Comparison of ENCODE assay signal across 19 mouse cellular contexts in the genomic region with DNA sequence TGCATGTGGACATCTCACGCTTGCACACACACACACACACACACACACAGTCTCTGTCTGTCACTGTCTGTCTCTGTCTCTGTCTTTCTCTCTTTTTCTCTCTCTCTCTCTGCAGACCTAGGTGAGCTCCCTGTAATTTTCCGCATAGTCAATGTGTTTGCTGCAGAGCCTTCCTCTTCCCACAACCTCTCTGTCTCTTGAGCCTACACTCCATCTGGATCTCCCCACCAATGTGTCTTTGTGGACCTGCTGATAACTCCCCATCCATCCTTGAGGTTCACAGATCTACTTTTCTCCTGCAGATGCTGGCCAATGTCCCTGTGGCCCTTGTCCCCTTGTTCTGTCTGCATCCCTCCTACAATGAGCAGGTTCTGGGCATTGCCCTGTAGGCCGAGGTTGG.
DNase-seq lines count a peak whose midpoint lies in the region; ATAC-seq and TF ChIP-seq lines count a peak whose summit lies in the region.
"Had no signal": no experiment of that assay in that cellular context is flagged by ENCODE, and none has a peak within 500 bp of the region (broad histone marks: within the 10 kb centered on the region; RNA-seq: fewer than 3 reads in every experiment).

No protein-coding gene starts in this region.

- peaks cover 8% of the 10 kb centered on the region for H3K9me3 ChIP-seq in midbrain, embryonic 10.5 days (replicated peaks)
- H3K9me3 ChIP-seq in midbrain, postnatal 0 days (ENCODE audit: low read length): 0 out of 2 replicates have a peak, but pooled peaks cover 1% of the 10 kb centered on the region
- H3K9me3 ChIP-seq in intestine, embryonic 15.5 days: no peaks in the 10 kb centered on the region
- H3K9me3 ChIP-seq in stomach, embryonic 15.5 days: no peaks in the 10 kb centered on the region

- H3K4me1 ChIP-seq in midbrain, embryonic 10.5 days: peaks cover 19% of the 10 kb centered on the region
- no peaks in the 10 kb centered on the region for H3K4me1 ChIP-seq in midbrain, postnatal 0 days (ENCODE audit: insufficient read depth, low read length)
- H3K4me1 ChIP-seq in intestine, embryonic 15.5 days (replicated peaks): peaks cover 15% of the 10 kb centered on the region
- H3K4me1 ChIP-seq in stomach, embryonic 15.5 days: peaks cover 26% of the 10 kb centered on the region

- intact Hi-C loops in left cerebral cortex, postnatal 36 days (cut with DNase I): loop anchor here (10.0 kb wide), 1 partner anchor 164 kb away; a partner anchor contains a TSS

- H3K36me3 ChIP-seq in midbrain, embryonic 10.5 days: no peaks in the 10 kb centered on the region
- H3K36me3 ChIP-seq in midbrain, postnatal 0 days (ENCODE audit: insufficient read depth, low read length): no peaks in the 10 kb centered on the region
- no peaks in the 10 kb centered on the region for H3K36me3 ChIP-seq in intestine, embryonic 15.5 days
- H3K36me3 ChIP-seq in stomach, embryonic 15.5 days: no peaks in the 10 kb centered on the region
- H3K36me3 ChIP-seq: neural tube, embryonic 13.5 days had no signal

- DNase-seq in frontal cortex, postnatal 14 days (ENCODE audit: low spot score in 2 of 2): no peak
- no peak for DNase-seq in midbrain, embryonic 10.5 days (ENCODE audit: low spot score)
- DNase-seq in midbrain, postnatal 0 days (ENCODE audit: low spot score): no peak
- DNase-seq in lung, postnatal 36 days: no peak
- DNase-seq in left cerebral cortex, postnatal 36 days (ENCODE audit: low spot score in 2 of 2): no peak
- DNase-seq: cerebellum, adult 9-10 months; forebrain, postnatal 0 days; heart, adult 2 months; heart, postnatal 14 days; left cerebral cortex, postnatal 4 days; lung, postnatal 10 days; right cerebral cortex, postnatal 4 days; thymus, postnatal 14 days had no signal

- no peak overlapping the region for H3K4me2 ChIP-seq in midbrain, postnatal 0 days (ENCODE audit: low read depth, low read length, poor library complexity, severe bottlenecking)
- H3K4me2 ChIP-seq in intestine, embryonic 15.5 days (replicated peaks): no peak overlapping the region
- H3K4me2 ChIP-seq in stomach, embryonic 15.5 days: no peak overlapping the region
- H3K4me2 ChIP-seq: neural tube, embryonic 13.5 days had no signal

- H3K9ac ChIP-seq in midbrain, postnatal 0 days (replicated peaks; ENCODE audit: low read length, poor library complexity, severe bottlenecking): no peak overlapping the region
- H3K9ac ChIP-seq in intestine, embryonic 15.5 days: no peak overlapping the region
- H3K9ac ChIP-seq in stomach, embryonic 15.5 days: no peak overlapping the region
- H3K9ac ChIP-seq: forebrain, postnatal 0 days; neural tube, embryonic 13.5 days had no signal

- peaks cover 6% of the 10 kb centered on the region; the same call in 1 of the 2 replicates for H3K27me3 ChIP-seq in midbrain, embryonic 10.5 days (ENCODE audit: low read depth, poor library complexity, severe bottlenecking)
- H3K27me3 ChIP-seq in midbrain, postnatal 0 days (ENCODE audit: insufficient read depth, low read length): no peaks in the 10 kb centered on the region
- no peaks in the 10 kb centered on the region for H3K27me3 ChIP-seq in intestine, embryonic 15.5 days (replicated peaks)
- no peaks in the 10 kb centered on the region for H3K27me3 ChIP-seq in stomach, embryonic 15.5 days (replicated peaks)
- H3K27me3 ChIP-seq: neural tube, embryonic 13.5 days had no signal

- peak overlapping the region; percentile 47; the same call in 1 of the 2 replicates for H3K27ac ChIP-seq in midbrain, embryonic 10.5 days (replicated peaks)
- H3K27ac ChIP-seq in midbrain, postnatal 0 days (ENCODE audit: low read depth, low read length): no peak overlapping the region
- peak overlapping the region; percentile 39; the same call in 1 of the 2 replicates for H3K27ac ChIP-seq in intestine, embryonic 15.5 days
- peak overlapping the region; percentile 82 for H3K27ac ChIP-seq in stomach, embryonic 15.5 days
- H3K27ac ChIP-seq: heart, adult 2 months; hindbrain, postnatal 0 days; neural tube, embryonic 13.5 days had no signal

- no peak for TF ChIP-seq CTCF in midbrain, postnatal 0 days (IDR thresholded peaks at IDR 0.05)

- H3K4me3 ChIP-seq in midbrain, embryonic 10.5 days: no peak overlapping the region
- no peak overlapping the region for H3K4me3 ChIP-seq in midbrain, postnatal 0 days (ENCODE audit: low read depth, low read length)
- H3K4me3 ChIP-seq in intestine, embryonic 15.5 days (replicated peaks): no peak overlapping the region
- no peak overlapping the region for H3K4me3 ChIP-seq in stomach, embryonic 15.5 days (replicated peaks)
- H3K4me3 ChIP-seq: heart, adult 2 months; megakaryocyte, embryonic 14.5 days; neural tube, embryonic 13.5 days had no signal

- 89% methylated on average over 3 of the region's 3 CpGs for WGBS in midbrain, embryonic 10.5 days
- 93% methylated on average over 3 of the region's 3 CpGs for WGBS in midbrain, postnatal 0 days
- WGBS in intestine, embryonic 15.5 days: 83% methylated on average over 3 of the region's 3 CpGs
- WGBS in stomach, embryonic 15.5 days: 81% methylated on average over 3 of the region's 3 CpGs

- ATAC-seq in frontal cortex, adult (ENCODE audit: low TSS enrichment): peak; percentile 35; the same call in 1 of the 2 replicates
- ATAC-seq in midbrain, postnatal 0 days (ENCODE audit: low FRiP score): no peak
- no peak for ATAC-seq in intestine, embryonic 15.5 days
- ATAC-seq in stomach, embryonic 15.5 days (ENCODE audit: insufficient read depth, low FRiP score, low read depth): no peak
- ATAC-seq: forebrain, postnatal 0 days; hindbrain, postnatal 0 days had no signal
